Mouse (Mus musculus) liver, adult 2 months (tissue): ENCODE results near the gene Shkbp1.

Source experiments
- CTCF ChIP-seq: fragments of 200-500 bp; IDR thresholded peaks from 2 replicates; pipeline ENCODE4 v1.5.1; 2011; ENCODE audit warnings: low read depth, low read length, control low read depth
- POLR2A ChIP-seq: fragments of 200-500 bp; IDR thresholded peaks from 2 replicates; pipeline ENCODE4 v1.6.1; 2011; ENCODE audit warnings: low read length, control low read depth; ENCODE audit not compliant: insufficient read depth; ENCODE audit errors: extremely low read depth

GRCm38 (mm10) chr7:27357595-27357978, 1.8 kb upstream of the Shkbp1 start:
- no peak for TF ChIP-seq CTCF
- TF ChIP-seq POLR2A, result no peak
